Mouse (Mus musculus) embryonic fibroblast, embryonic 13.5 days (primary cell): ENCODE measurements around the gene Pign.

ENCODE experiments used
- CTCF ChIP-seq: IDR thresholded peaks from 2 replicates; pipeline ENCODE4 v1.5.1; 2011; ENCODE audit warnings: mild to moderate bottlenecking, control low read depth, low read length, moderate library complexity, borderline replicate concordance; ENCODE audit not compliant: insufficient read depth
- POLR2A ChIP-seq: IDR thresholded peaks from 2 replicates; pipeline ENCODE4 v1.6.1; 2011; ENCODE audit warnings: low read depth, mild to moderate bottlenecking, control low read depth, low read length, moderate library complexity

- TF ChIP-seq POLR2A (no peak), CTCF (no peak)
Observed at GRCm38 (mm10) chr1:105553130-105553529, 110.3 kb downstream of the Pign start.
